Mouse (Mus musculus) lung, adult 18-20 months (tissue): Measurements from ENCODE around the gene Cdkl1.

Source experiments
- DNase-seq, 2 experiments: peaks; one replicate each; pipeline ENCODE4 v3.0.0; 2022; ENCODE audit warnings: mixed read lengths in 2 of 2

Cdkl1 gene

GRCm38 (mm10) chr12:69790530-69791505 lies at the start of gene Cdkl1:
Gene Cdkl1, minus strand, starts transcription at chr12:69791267.
- peak; percentile 53 to 64 for DNase-seq

GRCm38 (mm10) chr12:69838376-69838775 lies 47.3 kb upstream of the Cdkl1 start:
- DNase-seq = no peak

- no peak for DNase-seq
Observed at GRCm38 (mm10) chr12:69833982-69834604, 43.0 kb upstream of the Cdkl1 start.

GRCm38 (mm10) chr12:69831239-69831910 lies 40.3 kb upstream of the Cdkl1 start:
- DNase-seq = no peak

GRCm38 (mm10) chr12:69828214-69828613 lies 37.1 kb upstream of the Cdkl1 start:
- DNase-seq = peak in 1 of 2 experiments; percentile 29

- DNase-seq = no peak
Observed at GRCm38 (mm10) chr12:69824881-69825597, 34.0 kb upstream of the Cdkl1 start.

GRCm38 (mm10) chr12:69814272-69814671 lies 23.2 kb upstream of the Cdkl1 start:
- peak; percentile 29 to 51 for DNase-seq

- no peak for DNase-seq
Observed at GRCm38 (mm10) chr12:69813596-69813995, 22.5 kb upstream of the Cdkl1 start.

GRCm38 (mm10) chr12:69812986-69813385 lies 21.9 kb upstream of the Cdkl1 start:
- DNase-seq = peak in 1 of 2 experiments; percentile 13

GRCm38 (mm10) chr12:69811976-69812375 lies 20.9 kb upstream of the Cdkl1 start:
- DNase-seq = no peak

- no peak for DNase-seq
Observed at GRCm38 (mm10) chr12:69809439-69809838, 18.4 kb upstream of the Cdkl1 start.

GRCm38 (mm10) chr12:69807399-69807985 lies 16.4 kb upstream of the Cdkl1 start:
- DNase-seq = no peak

GRCm38 (mm10) chr12:69805148-69805547 lies 14.1 kb upstream of the Cdkl1 start:
- no peak for DNase-seq

GRCm38 (mm10) chr12:69804393-69805070 lies 13.5 kb upstream of the Cdkl1 start:
- DNase-seq = no peak

GRCm38 (mm10) chr12:69803196-69803595 lies 12.1 kb upstream of the Cdkl1 start:
- no peak for DNase-seq

GRCm38 (mm10) chr12:69800586-69800985 lies 9.5 kb upstream of the Cdkl1 start:
- no peak for DNase-seq

GRCm38 (mm10) chr12:69796311-69796710 lies 5.2 kb upstream of the Cdkl1 start:
- no peak for DNase-seq

- no peak for DNase-seq
Observed at GRCm38 (mm10) chr12:69789766-69790529, 1.1 kb downstream of the Cdkl1 start.

GRCm38 (mm10) chr12:69788380-69788779 lies 2.7 kb downstream of the Cdkl1 start:
- DNase-seq = no peak

GRCm38 (mm10) chr12:69785471-69785870 lies 5.6 kb downstream of the Cdkl1 start:
- DNase-seq = no peak
